Mouse (Mus musculus) brain, embryonic 14.5 days (tissue): ENCODE measurements around the gene Nedd9.

Experiments used
- CTCF ChIP-seq: fragments of 200-500 bp; IDR thresholded peaks from 2 replicates; pipeline ENCODE4 v1.5.1; 2012; ENCODE audit warnings: inconsistent platforms, mild to moderate bottlenecking, moderate library complexity, borderline replicate concordance; ENCODE audit not compliant: insufficient read depth, insufficient read length; ENCODE audit errors: extremely low read depth
- POLR2A ChIP-seq: fragments of 200-500 bp; IDR thresholded peaks from 2 replicates; pipeline ENCODE4 v1.6.1; 2012; ENCODE audit warnings: mild to moderate bottlenecking, inconsistent platforms, borderline replicate concordance; ENCODE audit not compliant: poor library complexity, insufficient read depth, insufficient read length, severe bottlenecking; ENCODE audit errors: extremely low read depth

DNA sequence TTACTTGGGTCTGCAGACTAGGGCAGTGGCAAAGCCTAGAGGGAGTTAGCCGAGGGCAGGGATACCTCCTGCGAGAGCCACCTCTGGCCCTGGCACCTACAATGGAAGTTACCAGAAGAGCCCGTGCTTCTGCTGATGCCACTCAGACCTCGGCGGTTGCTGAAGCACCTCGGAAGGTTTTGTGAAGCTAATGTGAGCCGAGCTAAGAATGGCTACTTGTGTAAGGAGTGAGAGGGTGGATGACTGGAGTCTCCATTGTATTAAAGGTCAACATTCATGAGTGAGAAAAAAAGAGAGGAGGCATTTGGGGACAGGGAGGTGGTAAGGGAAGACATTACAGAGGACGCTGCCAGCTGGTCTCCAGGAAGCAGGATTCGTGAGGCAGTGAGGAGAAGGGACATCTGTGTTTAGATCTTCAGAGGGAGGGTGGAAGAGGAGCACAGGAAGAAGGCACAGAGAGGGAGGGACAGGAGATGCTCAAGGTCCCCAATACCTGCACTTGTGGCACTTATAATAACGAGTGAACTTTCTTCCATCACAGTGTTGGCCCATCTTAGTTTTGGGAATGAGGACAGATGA lies 78.7 kb downstream of the Nedd9 start:
- no peak for TF ChIP-seq CTCF
- TF ChIP-seq POLR2A = no peak
